Mouse (Mus musculus) intestine, embryonic 15.5 days (tissue): Measurements from ENCODE around the gene Sft2d2. TPM values are rescaled to one million over a fixed set of nuclear protein-coding genes. Genes with fewer than 3 reads are reported as not detected.
A peak's percentile ranks its signal among the peaks of the same experiment; 100 is the strongest.

Experiments
- ATAC-seq: fragments of 200-750 bp; cut with Nextera tagmentation; 2 replicates; pipeline ENCODE4 v1.8.0; 2017; ENCODE audit warnings: moderate TSS enrichment, moderate library complexity
- H3K27ac ChIP-seq: fragments of 300-500 bp; sonication (generic); 2 replicates; pipeline ENCODE4 v1.5.1; 2015; ENCODE audit warnings: mild to moderate bottlenecking, inconsistent platforms
- H3K27me3 ChIP-seq: fragments of 300-500 bp; sonication (generic); replicated peaks from 2 replicates; pipeline ENCODE4 v1.6.1; 2015; ENCODE audit warnings: inconsistent platforms
- H3K36me3 ChIP-seq: fragments of 300-500 bp; sonication (generic); 2 replicates; pipeline ENCODE4 v1.6.1; 2015; ENCODE audit warnings: inconsistent platforms
- H3K4me1 ChIP-seq: fragments of 300-500 bp; sonication (generic); replicated peaks from 2 replicates; pipeline ENCODE4 v1.6.1; 2015; ENCODE audit warnings: inconsistent platforms
- H3K4me2 ChIP-seq: fragments of 300-500 bp; sonication (generic); replicated peaks from 2 replicates; pipeline ENCODE4 v1.6.1; 2015; ENCODE audit warnings: mild to moderate bottlenecking, inconsistent platforms
- H3K4me3 ChIP-seq: fragments of 300-500 bp; sonication (generic); replicated peaks from 2 replicates; pipeline ENCODE4 v1.5.1; 2015; ENCODE audit warnings: inconsistent platforms
- H3K9ac ChIP-seq: fragments of 300-500 bp; sonication (generic); 2 replicates; pipeline ENCODE4 v1.6.1; 2015; ENCODE audit warnings: inconsistent platforms
- H3K9me3 ChIP-seq: fragments of 300-500 bp; sonication (generic); 2 replicates; pipeline ENCODE4 v1.6.1; 2016; ENCODE audit warnings: inconsistent platforms
- WGBS: fragments of 180-500 bp; shearing (Covaris S2); methylation state at CpG from one replicate; pipeline ENCODE4 v1.1.7; 2015; 5-methylcytosine and 5-hydroxymethylcytosine counted together
- polyA plus RNA-seq: library from polyadenylated mRNA; unstranded; fragments of >200 nt; fragmentation: Nextera tagmentation; extraction: Ambion mirVana; gene quantifications from 2 replicates; pipeline ENCODE4 v1.2.1, GENCODE M21; 2015

Gene Sft2d2
- polyA plus RNA-seq, 1 experiment from 2014 or later: 25.9 TPM

GRCm38 (mm10) chr1:165160723-165161405 is 33.4 kb downstream of the Sft2d2 start, which contains the start of gene Tbx19:
Gene Tbx19 (minus strand): TSS chr1:165160773.
- no peaks in the 10 kb centered on the region for H3K27me3 ChIP-seq
- no peak within 1 kb of the TSS for H3K9ac ChIP-seq
- no peaks in the 10 kb centered on the region for H3K4me1 ChIP-seq
- no peak within 1 kb of the TSS for H3K4me3 ChIP-seq
- no peaks in the 10 kb centered on the region for H3K9me3 ChIP-seq
- no peak within 1 kb of the TSS for H3K4me2 ChIP-seq
- no peaks in the 10 kb centered on the region for H3K36me3 ChIP-seq
- ATAC-seq: no peak
- no peak within 1 kb of the TSS for H3K27ac ChIP-seq
- 81% methylated on average over 8 of the region's 8 CpGs for WGBS

GRCm38 (mm10) chr1:165158841-165159240 is 35.4 kb downstream of the Sft2d2 start:
- Histone ChIP-seq H3K4me1 (no peaks in the 10 kb centered on the region), H3K27me3 (no peaks in the 10 kb centered on the region), H3K4me3 (no peak overlapping the region), H3K4me2 (no peak overlapping the region), H3K36me3 (no peaks in the 10 kb centered on the region), H3K27ac (no peak overlapping the region), H3K9ac (no peak overlapping the region), H3K9me3 (no peaks in the 10 kb centered on the region)
- WGBS: 74% methylated on average over 10 of the region's 10 CpGs
- no peak for ATAC-seq

GRCm38 (mm10) chr1:165154162-165154561 is 40.1 kb downstream of the Sft2d2 start:
- no peak for ATAC-seq
- H3K4me1 ChIP-seq: 0 out of 2 replicates have a peak, but pooled peaks cover 2% of the 10 kb centered on the region
- H3K4me2 ChIP-seq: no peak overlapping the region
- no peak overlapping the region for H3K27ac ChIP-seq
- no peaks in the 10 kb centered on the region for H3K36me3 ChIP-seq
- 77% methylated on average over 4 of the region's 4 CpGs for WGBS
- H3K9me3 ChIP-seq: no peaks in the 10 kb centered on the region
- no peak overlapping the region for H3K9ac ChIP-seq
- no peak overlapping the region for H3K4me3 ChIP-seq
- H3K27me3 ChIP-seq: no peaks in the 10 kb centered on the region

GRCm38 (mm10) chr1:165151216-165151615 is 43.0 kb downstream of the Sft2d2 start:
- ATAC-seq: 0 out of 2 replicates have a peak, but pooled peaks have one; percentile 45
- Histone ChIP-seq H3K4me3 (no peak overlapping the region), H3K27ac (no peak overlapping the region), H3K9me3 (no peaks in the 10 kb centered on the region), H3K4me2 (no peak overlapping the region), H3K36me3 (no peaks in the 10 kb centered on the region), H3K27me3 (no peaks in the 10 kb centered on the region), H3K4me1 (0 out of 2 replicates have a peak, but pooled peaks cover 2% of the 10 kb centered on the region), H3K9ac (no peak overlapping the region)
- WGBS: 51% methylated on average over 8 of the region's 8 CpGs

- no peak overlapping the region for H3K27ac ChIP-seq
- WGBS: 72% methylated on average over 12 of the region's 12 CpGs
- no peak for ATAC-seq
Measured at GRCm38 (mm10) chr1:165142343-165142916, 51.8 kb downstream of the Sft2d2 start.

GRCm38 (mm10) chr1:165140227-165140626 is 54.0 kb downstream of the Sft2d2 start:
- H3K27me3 ChIP-seq: no peaks in the 10 kb centered on the region
- no peak overlapping the region for H3K4me3 ChIP-seq
- WGBS: 65% methylated on average over 3 of the region's 3 CpGs
- H3K9me3 ChIP-seq: no peaks in the 10 kb centered on the region
- no peak overlapping the region for H3K27ac ChIP-seq
- no peaks in the 10 kb centered on the region for H3K4me1 ChIP-seq
- no peak for ATAC-seq
- H3K36me3 ChIP-seq: no peaks in the 10 kb centered on the region
- H3K9ac ChIP-seq: no peak overlapping the region
- no peak overlapping the region for H3K4me2 ChIP-seq

More at GRCm38 (mm10) chr1:165142343-165142916, 51.8 kb downstream of the Sft2d2 start:
- Histone ChIP-seq H3K36me3 (no peaks in the 10 kb centered on the region), H3K4me1 (no peaks in the 10 kb centered on the region), H3K27me3 (no peaks in the 10 kb centered on the region), H3K9me3 (no peaks in the 10 kb centered on the region), H3K4me3 (no peak overlapping the region), H3K4me2 (no peak overlapping the region), H3K9ac (no peak overlapping the region)

- H3K27me3 ChIP-seq: no peaks in the 10 kb centered on the region
- 74% methylated on average over 2 of the region's 2 CpGs for WGBS
- H3K4me3 ChIP-seq: no peak overlapping the region
- no peak overlapping the region for H3K4me2 ChIP-seq
- H3K27ac ChIP-seq: no peak overlapping the region
- H3K4me1 ChIP-seq: no peaks in the 10 kb centered on the region
- H3K9ac ChIP-seq: no peak overlapping the region
- ATAC-seq: no peak
- no peaks in the 10 kb centered on the region for H3K9me3 ChIP-seq
- H3K36me3 ChIP-seq: no peaks in the 10 kb centered on the region
Measured at GRCm38 (mm10) chr1:165133858-165134257, 60.4 kb downstream of the Sft2d2 start.

GRCm38 (mm10) chr1:165133279-165133678 is 61.0 kb downstream of the Sft2d2 start:
- Histone ChIP-seq H3K4me3 (no peak overlapping the region), H3K36me3 (no peaks in the 10 kb centered on the region), H3K4me1 (no peaks in the 10 kb centered on the region), H3K9ac (no peak overlapping the region), H3K9me3 (no peaks in the 10 kb centered on the region), H3K27ac (no peak overlapping the region), H3K27me3 (no peaks in the 10 kb centered on the region), H3K4me2 (no peak overlapping the region)
- 77% methylated on average over 5 of the region's 5 CpGs for WGBS
- ATAC-seq: no peak

GRCm38 (mm10) chr1:165132187-165132877 is 61.9 kb downstream of the Sft2d2 start:
- ATAC-seq: 0 out of 2 replicates have a peak, but pooled peaks have one; percentile 23
- Histone ChIP-seq H3K9me3 (no peaks in the 10 kb centered on the region), H3K4me1 (no peaks in the 10 kb centered on the region), H3K27me3 (no peaks in the 10 kb centered on the region), H3K27ac (no peak overlapping the region), H3K4me3 (no peak overlapping the region), H3K9ac (no peak overlapping the region), H3K36me3 (no peaks in the 10 kb centered on the region), H3K4me2 (no peak overlapping the region)
- WGBS: 76% methylated on average over 14 of the region's 14 CpGs

GRCm38 (mm10) chr1:165129573-165129972 is 64.7 kb downstream of the Sft2d2 start:
- no peaks in the 10 kb centered on the region for H3K36me3 ChIP-seq
- H3K9me3 ChIP-seq: no peaks in the 10 kb centered on the region
- no peak overlapping the region for H3K4me2 ChIP-seq
- no peaks in the 10 kb centered on the region for H3K4me1 ChIP-seq
- 77% methylated on average over 5 of the region's 5 CpGs for WGBS
- no peak for ATAC-seq
- no peaks in the 10 kb centered on the region for H3K27me3 ChIP-seq
- H3K9ac ChIP-seq: no peak overlapping the region
- no peak overlapping the region for H3K27ac ChIP-seq
- no peak overlapping the region for H3K4me3 ChIP-seq
